Mouse (Mus musculus): ENCODE data around the gene Tenm4. TPM values are rescaled to one million over a fixed set of nuclear protein-coding genes. Genes with fewer than 3 reads are reported as not detected.

Gene Tenm4
- polyA plus RNA-seq, 1 experiment from 2014 or later, result 39.7 TPM

DNA sequence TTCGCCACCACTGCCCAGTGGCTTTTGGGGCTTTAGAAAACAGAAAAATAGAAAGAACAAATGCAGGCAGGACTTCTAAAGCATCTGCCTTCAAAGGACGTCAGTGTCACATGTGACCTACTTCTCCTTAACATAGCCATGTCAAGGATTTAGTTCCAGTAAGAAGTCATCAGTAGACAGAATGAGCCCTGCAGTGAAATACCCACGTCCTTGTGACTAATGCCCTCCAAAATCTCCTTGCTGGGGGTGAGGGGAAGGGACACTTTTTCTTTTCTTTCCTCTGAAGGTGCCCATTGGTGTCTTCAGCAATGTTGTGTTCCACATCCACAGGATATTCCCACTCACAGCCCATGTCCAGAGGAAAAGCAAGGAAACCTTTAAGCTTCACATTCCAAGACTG is 596.0 kb downstream of the Tenm4 start:
- H3K9ac ChIP-seq (replicated peaks; ENCODE audit: low read length), result no peak overlapping the region
- no peak for ATAC-seq (ENCODE audit: low FRiP score, low TSS enrichment)
- no peak overlapping the region for H3K4me2 ChIP-seq (replicated peaks; ENCODE audit: low read depth, low read length)
- peaks cover 7% of the 10 kb centered on the region for H3K9me3 ChIP-seq (ENCODE audit: low read length)
- H3K4me3 ChIP-seq (ENCODE audit: low read length), result no peak overlapping the region
- no peaks in the 10 kb centered on the region for H3K27me3 ChIP-seq (ENCODE audit: insufficient read depth, low read length)
- H3K27ac ChIP-seq (ENCODE audit: low read length), result no peak overlapping the region
- 79% methylated on average over 3 of the region's 3 CpGs for WGBS
- no peaks in the 10 kb centered on the region for H3K4me1 ChIP-seq (ENCODE audit: insufficient read depth, low read length)
- peaks cover 13% of the 10 kb centered on the region; the same call in 1 of the 2 replicates for H3K36me3 ChIP-seq (ENCODE audit: insufficient read depth, low read length)

DNA sequence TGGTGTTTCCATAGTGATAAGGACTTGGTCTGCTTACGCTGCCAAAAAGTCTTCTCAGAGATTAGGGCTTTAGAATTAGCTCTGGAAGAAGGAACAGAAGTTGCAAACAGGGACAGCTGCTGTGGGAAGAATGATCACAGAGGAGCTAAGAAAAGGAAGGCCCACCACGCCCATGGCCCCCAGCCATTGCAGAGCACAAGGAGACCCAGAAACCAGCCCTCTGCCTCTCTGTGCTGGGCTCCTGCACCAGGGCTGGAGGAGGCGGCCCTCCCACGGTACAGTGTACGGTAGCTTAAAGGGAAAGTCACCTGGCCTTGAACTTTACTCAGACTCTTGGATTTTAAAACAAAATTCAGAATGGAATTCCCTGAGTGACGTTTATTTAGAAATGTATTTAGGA is 597.7 kb downstream of the Tenm4 start:
- H3K4me1 ChIP-seq (ENCODE audit: insufficient read depth, low read length), result no peaks in the 10 kb centered on the region
- peaks cover 18% of the 10 kb centered on the region; the same call in 1 of the 2 replicates for H3K36me3 ChIP-seq (ENCODE audit: insufficient read depth, low read length)
- no peak overlapping the region for H3K4me3 ChIP-seq (ENCODE audit: low read length)
- 81% methylated on average over 6 of the region's 6 CpGs for WGBS
- H3K27me3 ChIP-seq (ENCODE audit: insufficient read depth, low read length), result no peaks in the 10 kb centered on the region
- H3K4me2 ChIP-seq (replicated peaks; ENCODE audit: low read depth, low read length), result no peak overlapping the region
- H3K9me3 ChIP-seq (ENCODE audit: low read length), result peaks cover 7% of the 10 kb centered on the region
- ATAC-seq (ENCODE audit: low FRiP score, low TSS enrichment), result no peak
- no peak overlapping the region for H3K27ac ChIP-seq (ENCODE audit: low read length)
- H3K9ac ChIP-seq (replicated peaks; ENCODE audit: low read length), result no peak overlapping the region

GRCm38 (mm10) chr7:96769784-96770183 is 598.7 kb downstream of the Tenm4 start:
- H3K36me3 ChIP-seq (ENCODE audit: insufficient read depth, low read length), result peaks cover 18% of the 10 kb centered on the region; the same call in 1 of the 2 replicates
- H3K4me2 ChIP-seq (replicated peaks; ENCODE audit: low read depth, low read length), result no peak overlapping the region
- H3K9ac ChIP-seq (replicated peaks; ENCODE audit: low read length), result no peak overlapping the region
- no peak for ATAC-seq (ENCODE audit: low FRiP score, low TSS enrichment)
- no peak overlapping the region for H3K4me3 ChIP-seq (ENCODE audit: low read length)
- peaks cover 10% of the 10 kb centered on the region for H3K4me1 ChIP-seq (ENCODE audit: insufficient read depth, low read length)
- H3K27ac ChIP-seq (ENCODE audit: low read length), result no peak overlapping the region
- H3K27me3 ChIP-seq (ENCODE audit: insufficient read depth, low read length), result no peaks in the 10 kb centered on the region
- WGBS, result 70% methylated on average over 4 of the region's 4 CpGs
- H3K9me3 ChIP-seq (ENCODE audit: low read length), result peaks cover 7% of the 10 kb centered on the region

GRCm38 (mm10) chr7:96772966-96773365 is 601.9 kb downstream of the Tenm4 start:
- peaks cover 24% of the 10 kb centered on the region for H3K4me1 ChIP-seq (ENCODE audit: insufficient read depth, low read length)
- no peak for ATAC-seq (ENCODE audit: low FRiP score, low TSS enrichment)
- H3K36me3 ChIP-seq (ENCODE audit: insufficient read depth, low read length), result peaks cover 12% of the 10 kb centered on the region; the same call in 1 of the 2 replicates
- 81% methylated on average over 4 of the region's 4 CpGs for WGBS
- H3K4me2 ChIP-seq (replicated peaks; ENCODE audit: low read depth, low read length), result no peak overlapping the region
- H3K27ac ChIP-seq (ENCODE audit: low read length), result no peak overlapping the region
- H3K4me3 ChIP-seq (ENCODE audit: low read length), result no peak overlapping the region
- H3K9me3 ChIP-seq (ENCODE audit: low read length), result peaks cover 11% of the 10 kb centered on the region
- no peaks in the 10 kb centered on the region for H3K27me3 ChIP-seq (ENCODE audit: insufficient read depth, low read length)
- H3K9ac ChIP-seq (replicated peaks; ENCODE audit: low read length), result no peak overlapping the region

- H3K4me2 ChIP-seq (replicated peaks; ENCODE audit: low read depth, low read length), result no peak overlapping the region
- no peaks in the 10 kb centered on the region for H3K27me3 ChIP-seq (ENCODE audit: insufficient read depth, low read length)
- peaks cover 7% of the 10 kb centered on the region; the same call in 1 of the 2 replicates for H3K9me3 ChIP-seq (ENCODE audit: low read length)
- no peak for ATAC-seq (ENCODE audit: low FRiP score, low TSS enrichment)
- H3K27ac ChIP-seq (ENCODE audit: low read length), result peak overlapping the region; percentile 73; the same call in 1 of the 2 replicates
- H3K4me3 ChIP-seq (ENCODE audit: low read length), result no peak overlapping the region
- H3K9ac ChIP-seq (replicated peaks; ENCODE audit: low read length), result no peak overlapping the region
- WGBS, result 84% methylated on average over 17 of the region's 17 CpGs
- H3K4me1 ChIP-seq (ENCODE audit: insufficient read depth, low read length), result peaks cover 24% of the 10 kb centered on the region
- peaks cover 7% of the 10 kb centered on the region; the same call in 1 of the 2 replicates for H3K36me3 ChIP-seq (ENCODE audit: insufficient read depth, low read length)
Observed at GRCm38 (mm10) chr7:96773585-96774225, 602.7 kb downstream of the Tenm4 start.

DNA sequence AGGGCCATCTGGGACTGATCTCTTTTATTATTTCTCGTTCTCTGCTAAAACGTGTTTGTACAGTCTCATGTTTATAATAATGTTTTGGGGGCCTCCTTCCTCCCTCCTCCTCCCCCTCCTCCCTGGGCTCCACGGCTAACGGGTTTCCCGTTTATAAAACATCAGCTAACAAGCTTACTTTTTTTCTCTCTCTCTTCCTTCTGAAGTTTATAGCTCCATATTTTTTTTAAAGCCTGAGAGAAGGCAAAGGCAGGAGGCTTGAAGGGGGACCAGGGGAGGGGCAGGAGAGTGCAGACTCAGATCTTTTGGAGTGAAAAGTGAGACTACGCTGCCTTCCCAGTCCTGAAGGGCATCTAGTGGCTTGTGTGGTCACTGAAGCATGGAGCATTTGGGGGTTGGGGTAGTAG is 604.0 kb downstream of the Tenm4 start:
- Histone ChIP-seq H3K9me3 (ENCODE audit: low read length) (peaks cover 7% of the 10 kb centered on the region; the same call in 1 of the 2 replicates), H3K4me2 (replicated peaks; ENCODE audit: low read depth, low read length) (peak overlapping the region; percentile 24; the same call in 1 of the 2 replicates), H3K4me1 (ENCODE audit: insufficient read depth, low read length) (peaks cover 24% of the 10 kb centered on the region), H3K9ac (replicated peaks; ENCODE audit: low read length) (no peak overlapping the region), H3K27ac (ENCODE audit: low read length) (peak overlapping the region; percentile 73), H3K4me3 (ENCODE audit: low read length) (no peak overlapping the region), H3K27me3 (ENCODE audit: insufficient read depth, low read length) (no peaks in the 10 kb centered on the region), H3K36me3 (ENCODE audit: insufficient read depth, low read length) (peaks cover 7% of the 10 kb centered on the region; the same call in 1 of the 2 replicates)
- WGBS, result 7% methylated on average over 6 of the region's 6 CpGs
- peak; percentile 87 for ATAC-seq (ENCODE audit: low FRiP score, low TSS enrichment)

- ATAC-seq (ENCODE audit: low FRiP score, low TSS enrichment), result no peak
- Histone ChIP-seq H3K4me1 (ENCODE audit: insufficient read depth, low read length) (peaks cover 24% of the 10 kb centered on the region), H3K4me2 (replicated peaks; ENCODE audit: low read depth, low read length) (no peak overlapping the region), H3K27ac (ENCODE audit: low read length) (no peak overlapping the region), H3K36me3 (ENCODE audit: insufficient read depth, low read length) (0 out of 2 replicates have a peak, but pooled peaks cover 2% of the 10 kb centered on the region), H3K9me3 (ENCODE audit: low read length) (peaks cover 7% of the 10 kb centered on the region; the same call in 1 of the 2 replicates), H3K4me3 (ENCODE audit: low read length) (no peak overlapping the region), H3K27me3 (ENCODE audit: insufficient read depth, low read length) (no peaks in the 10 kb centered on the region), H3K9ac (replicated peaks; ENCODE audit: low read length) (no peak overlapping the region)
- WGBS, result 81% methylated on average over 8 of the region's 8 CpGs
Observed at GRCm38 (mm10) chr7:96777938-96778600, 607.0 kb downstream of the Tenm4 start.

GRCm38 (mm10) chr7:96778601-96778969 is 607.5 kb downstream of the Tenm4 start:
- no peak overlapping the region for H3K27ac ChIP-seq (ENCODE audit: low read length)
- H3K4me1 ChIP-seq (ENCODE audit: insufficient read depth, low read length), result peaks cover 24% of the 10 kb centered on the region
- 70% methylated on average over 3 of the region's 3 CpGs for WGBS
- ATAC-seq (ENCODE audit: low FRiP score, low TSS enrichment), result no peak
- H3K9me3 ChIP-seq (ENCODE audit: low read length), result peaks cover 7% of the 10 kb centered on the region; the same call in 1 of the 2 replicates
- H3K4me3 ChIP-seq (ENCODE audit: low read length), result no peak overlapping the region
- H3K4me2 ChIP-seq (replicated peaks; ENCODE audit: low read depth, low read length), result no peak overlapping the region
- no peaks in the 10 kb centered on the region for H3K27me3 ChIP-seq (ENCODE audit: insufficient read depth, low read length)
- H3K9ac ChIP-seq (replicated peaks; ENCODE audit: low read length), result no peak overlapping the region
- H3K36me3 ChIP-seq (ENCODE audit: insufficient read depth, low read length), result 0 out of 2 replicates have a peak, but pooled peaks cover 2% of the 10 kb centered on the region

DNA sequence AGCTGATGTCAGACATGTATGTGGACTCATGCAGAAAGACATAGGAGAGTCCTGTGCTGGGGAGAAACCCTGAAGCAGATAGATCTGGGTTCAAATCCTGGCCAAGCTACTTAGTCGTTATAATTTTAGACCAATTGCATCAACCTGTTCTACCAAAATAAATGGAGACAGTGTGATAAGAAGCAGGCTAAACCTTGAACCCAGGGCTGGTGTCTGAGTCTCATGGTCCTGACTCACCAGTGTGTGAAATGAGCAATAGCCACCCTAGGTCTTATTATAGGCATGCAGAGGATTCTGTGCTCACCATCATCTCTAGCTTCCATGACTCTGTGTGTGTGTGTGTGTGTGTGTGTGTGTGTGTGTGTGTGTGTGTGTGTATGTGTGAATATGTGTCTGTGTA is 609.5 kb downstream of the Tenm4 start:
- Histone ChIP-seq H3K9ac (replicated peaks; ENCODE audit: low read length) (no peak overlapping the region), H3K27me3 (ENCODE audit: insufficient read depth, low read length) (no peaks in the 10 kb centered on the region), H3K4me3 (ENCODE audit: low read length) (no peak overlapping the region), H3K4me2 (replicated peaks; ENCODE audit: low read depth, low read length) (no peak overlapping the region), H3K27ac (ENCODE audit: low read length) (no peak overlapping the region), H3K4me1 (ENCODE audit: insufficient read depth, low read length) (peaks cover 7% of the 10 kb centered on the region), H3K9me3 (ENCODE audit: low read length) (peaks cover 7% of the 10 kb centered on the region; the same call in 1 of the 2 replicates), H3K36me3 (ENCODE audit: insufficient read depth, low read length) (0 out of 2 replicates have a peak, but pooled peaks cover 2% of the 10 kb centered on the region)
- WGBS, result 91% methylated on average over 1 of the region's 1 CpGs
- ATAC-seq (ENCODE audit: low FRiP score, low TSS enrichment), result no peak

DNA sequence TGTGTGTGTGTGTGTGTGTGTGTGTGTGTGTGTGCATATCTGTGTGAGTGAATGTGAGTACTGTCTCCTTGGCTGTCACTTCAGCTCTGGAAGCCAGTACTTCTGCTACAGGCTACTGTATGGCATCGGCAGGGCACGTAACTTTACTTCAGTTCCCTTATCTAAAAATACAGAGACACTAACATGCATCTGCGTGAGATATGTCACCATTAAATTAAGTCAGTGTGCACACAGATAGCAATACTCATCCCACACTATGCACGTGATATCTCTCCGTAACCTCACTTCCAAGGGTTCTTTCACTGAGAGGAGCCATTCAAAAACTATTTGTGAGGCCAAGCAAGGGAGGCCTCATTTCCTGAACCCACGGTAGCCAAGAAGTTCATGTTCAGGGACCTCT is 610.0 kb downstream of the Tenm4 start:
- no peak overlapping the region for H3K4me2 ChIP-seq (replicated peaks; ENCODE audit: low read depth, low read length)
- no peak overlapping the region for H3K4me3 ChIP-seq (ENCODE audit: low read length)
- peaks cover 6% of the 10 kb centered on the region; the same call in 1 of the 2 replicates for H3K4me1 ChIP-seq (ENCODE audit: insufficient read depth, low read length)
- peaks cover 7% of the 10 kb centered on the region; the same call in 1 of the 2 replicates for H3K9me3 ChIP-seq (ENCODE audit: low read length)
- 0 out of 2 replicates have a peak, but pooled peaks cover 2% of the 10 kb centered on the region for H3K36me3 ChIP-seq (ENCODE audit: insufficient read depth, low read length)
- no peak overlapping the region for H3K27ac ChIP-seq (ENCODE audit: low read length)
- H3K27me3 ChIP-seq (ENCODE audit: insufficient read depth, low read length), result no peaks in the 10 kb centered on the region
- no peak overlapping the region for H3K9ac ChIP-seq (replicated peaks; ENCODE audit: low read length)
- no peak for ATAC-seq (ENCODE audit: low FRiP score, low TSS enrichment)
- 72% methylated on average over 6 of the region's 6 CpGs for WGBS

Measured in kidney, embryonic 16.5 days (tissue).